Mouse (Mus musculus) ovary, postnatal 14 days (tissue): ENCODE measurements around the gene Tpd52l2.
"Not testable (repeated sequence)": the region's sequence is repeated elsewhere in the genome, so short reads cannot be mapped to it uniquely, and the experiment has no call there.

ENCODE experiments used
- DNase-seq: peaks from one replicate; pipeline ENCODE4 v3.0.0; 2022; ENCODE audit warnings: low spot score

Tpd52l2 gene

DNA sequence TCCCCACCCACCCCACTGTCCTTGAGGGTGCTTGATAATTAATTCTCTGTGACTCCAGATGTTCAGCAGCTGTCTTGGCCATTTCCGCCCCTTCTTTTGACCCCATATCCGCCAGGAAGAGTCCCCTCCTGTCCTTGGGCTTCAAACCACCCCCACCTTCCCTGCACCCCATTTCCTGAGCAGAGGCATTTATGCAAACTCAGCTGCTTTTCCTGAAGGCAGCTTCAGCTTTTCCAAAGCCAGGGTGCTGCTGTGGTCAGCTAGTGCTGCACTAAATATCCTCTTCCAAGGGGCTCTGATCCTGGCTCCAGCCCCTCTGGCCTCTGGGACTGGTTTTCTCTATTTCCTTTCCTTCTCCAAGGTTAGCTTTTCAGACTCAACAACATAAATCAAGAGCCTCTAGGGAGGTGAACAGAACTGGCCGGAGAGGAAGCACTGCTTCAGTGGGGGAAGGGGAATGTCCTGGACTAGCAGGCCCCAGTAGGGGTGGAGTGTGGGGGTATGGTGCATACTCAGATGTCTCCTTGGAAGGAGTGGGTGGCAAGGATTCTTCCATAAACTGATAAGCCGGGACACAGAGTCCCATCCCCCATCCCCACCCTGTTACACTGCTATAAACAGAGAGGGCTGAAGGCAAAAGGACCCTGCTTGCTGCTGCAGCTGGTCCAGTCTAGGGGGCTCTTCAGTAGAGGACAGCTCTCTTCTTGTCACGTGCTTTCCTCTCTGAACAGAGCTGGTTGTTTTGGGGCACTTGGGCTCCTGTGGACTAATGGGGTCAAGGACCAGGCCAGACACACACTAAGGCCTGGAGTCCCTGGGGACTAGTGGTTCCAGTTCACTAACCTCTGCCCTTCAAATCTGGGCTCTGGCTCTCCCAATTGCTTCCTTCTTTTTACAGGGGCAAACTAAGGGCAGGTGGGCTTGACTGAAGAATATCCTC lies 9.3 kb upstream of the Tpd52l2 start:
- no peak for DNase-seq

DNA sequence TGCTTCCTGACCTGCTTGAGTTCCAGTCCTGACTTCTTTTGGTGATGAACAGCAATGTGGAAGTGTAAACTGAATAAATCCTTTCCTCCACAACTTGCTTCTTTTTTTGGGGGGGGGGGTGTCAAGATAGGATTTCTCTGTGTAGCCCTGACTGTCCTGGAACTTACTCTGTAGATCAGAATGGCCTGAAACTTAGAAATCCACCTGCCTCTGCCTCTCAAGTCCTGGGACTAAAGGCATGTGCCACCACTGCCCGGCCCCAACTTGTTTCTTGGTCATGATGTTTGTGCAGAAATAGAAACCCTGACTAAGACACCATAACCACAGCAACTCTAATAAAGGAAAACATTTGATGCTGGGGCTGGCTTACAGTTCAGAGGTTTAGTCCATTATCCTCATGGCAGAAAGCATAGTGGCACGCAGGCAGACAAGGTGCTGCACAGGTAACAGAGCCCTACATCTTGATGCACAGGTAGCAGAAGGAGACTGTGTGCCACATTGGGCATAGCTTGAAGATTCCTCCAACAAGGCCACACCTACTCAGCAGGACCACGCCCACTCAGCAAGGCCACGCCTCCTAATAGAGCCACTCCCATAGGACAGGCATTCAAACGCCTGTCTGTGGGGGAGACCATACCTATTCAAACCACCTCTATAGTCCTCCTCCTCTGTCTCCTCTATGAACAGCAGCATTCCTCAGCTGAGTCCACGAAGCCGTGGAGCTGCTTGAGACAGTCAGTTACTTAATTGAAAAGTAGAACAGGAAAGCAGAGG lies 5.3 kb upstream of the Tpd52l2 start:
- no peak for DNase-seq

DNA sequence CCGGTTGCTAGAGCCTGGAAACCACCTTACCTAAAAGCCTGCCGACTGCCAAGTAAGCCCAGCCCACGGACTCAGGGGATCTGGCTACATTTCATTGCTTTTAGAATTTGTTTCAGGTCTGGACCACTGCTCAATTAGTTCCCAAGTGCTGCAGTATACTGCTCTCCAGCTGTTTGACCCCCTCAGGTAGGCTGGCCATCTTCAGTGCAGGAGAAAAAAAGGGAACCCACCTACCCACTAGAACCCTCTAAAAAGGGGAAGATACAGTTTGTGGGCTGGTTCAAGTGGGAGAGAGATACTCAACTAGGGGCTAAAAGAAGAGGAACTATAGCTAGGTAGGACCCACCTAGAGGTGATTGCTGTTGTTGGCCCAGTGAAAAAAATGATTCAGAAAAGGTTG lies 4.7 kb upstream of the Tpd52l2 start:
- no peak for DNase-seq

DNA sequence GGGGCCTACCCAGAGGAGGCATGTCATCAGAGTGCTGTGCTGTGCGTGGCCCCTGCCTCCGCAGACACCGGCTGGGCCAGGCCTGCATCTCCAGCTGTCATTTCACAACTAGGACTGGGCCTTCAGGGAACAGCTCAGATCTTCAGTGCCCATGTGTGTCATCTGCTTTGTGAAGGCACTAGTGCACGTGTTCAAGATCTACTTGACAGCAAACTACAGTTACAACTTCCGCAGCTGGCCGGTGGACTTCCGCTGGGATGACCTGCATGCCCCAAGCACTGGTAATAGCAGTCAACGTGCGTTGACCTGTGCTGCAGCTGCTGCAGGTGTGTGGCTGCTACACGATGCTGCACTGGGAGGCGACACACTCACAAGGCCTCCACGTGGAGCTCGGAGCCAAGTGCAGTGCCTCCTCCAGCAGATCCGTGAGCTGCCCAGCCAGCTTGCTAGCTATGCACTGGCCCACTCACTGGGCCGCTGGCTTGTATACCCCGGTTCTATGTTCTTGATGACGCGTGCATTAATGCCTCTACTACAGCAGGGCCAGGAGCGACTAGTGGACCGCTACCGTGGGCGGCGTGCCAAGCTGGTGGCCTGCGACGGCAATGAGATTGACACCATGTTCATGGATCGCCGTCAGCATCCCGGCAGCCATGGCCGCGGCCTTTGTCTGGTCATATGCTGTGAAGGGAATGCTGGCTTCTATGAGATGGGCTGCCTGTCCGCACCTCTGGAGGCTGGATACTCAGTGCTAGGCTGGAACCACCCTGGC lies 3.6 kb upstream of the Tpd52l2 start, which contains the start of gene Abhd16b:
Gene Abhd16b (plus strand): TSS at position 51 of the 772 bp plus-strand sequence.
- no peak for DNase-seq

DNA sequence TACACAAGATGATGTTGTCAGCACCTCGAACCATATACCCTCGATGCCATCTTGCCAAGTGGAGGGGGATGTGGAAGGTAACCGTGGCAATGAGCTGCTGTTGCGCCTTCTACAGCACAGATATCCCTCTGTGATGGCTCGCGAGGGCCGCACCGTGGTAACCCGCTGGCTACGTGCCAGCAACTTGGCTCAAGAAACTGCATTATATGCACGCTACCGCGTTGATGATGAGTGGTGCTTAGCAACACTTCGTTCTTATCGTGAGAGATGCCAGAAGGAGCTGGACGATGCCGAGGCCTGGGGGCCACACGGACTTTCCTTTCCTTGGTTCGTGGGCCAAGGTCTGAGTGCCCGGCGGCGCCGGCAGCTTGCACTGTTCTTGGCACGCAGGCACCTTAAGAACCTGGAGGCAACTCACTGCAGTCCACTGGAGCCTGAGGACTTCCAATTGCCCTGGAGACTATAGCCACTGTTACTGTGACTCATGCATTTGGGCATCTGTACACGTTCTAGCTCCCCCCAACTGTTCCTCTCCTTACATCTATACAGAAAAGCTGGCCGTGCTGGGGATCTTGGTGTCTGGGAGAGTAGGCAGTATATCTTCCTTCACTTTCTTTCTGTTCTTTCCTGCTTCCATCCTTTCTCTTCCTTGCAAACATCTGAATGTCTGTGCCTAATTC lies 2.5 kb upstream of the Tpd52l2 start:
- DNase-seq: no peak

DNA sequence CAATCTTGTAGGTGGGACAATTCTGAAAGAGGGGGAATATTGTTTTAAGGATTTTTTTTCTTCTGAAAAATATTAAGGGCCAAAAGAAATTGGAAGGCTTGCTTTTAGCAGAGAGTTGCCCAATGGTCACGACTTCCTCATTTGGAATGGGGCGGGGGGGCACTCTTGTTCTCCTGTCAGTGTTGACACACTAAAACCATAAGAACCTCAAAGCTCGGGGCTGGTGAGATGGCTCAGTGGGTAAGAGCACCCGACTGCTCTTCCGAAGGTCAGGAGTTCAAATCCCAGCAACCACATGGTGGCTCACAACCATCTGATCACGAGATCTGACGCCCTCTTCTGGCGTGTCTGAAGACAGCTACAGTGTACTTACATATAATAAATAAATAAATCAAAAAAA lies 1.1 kb upstream of the Tpd52l2 start:
- DNase-seq: not testable (repeated sequence)

DNA sequence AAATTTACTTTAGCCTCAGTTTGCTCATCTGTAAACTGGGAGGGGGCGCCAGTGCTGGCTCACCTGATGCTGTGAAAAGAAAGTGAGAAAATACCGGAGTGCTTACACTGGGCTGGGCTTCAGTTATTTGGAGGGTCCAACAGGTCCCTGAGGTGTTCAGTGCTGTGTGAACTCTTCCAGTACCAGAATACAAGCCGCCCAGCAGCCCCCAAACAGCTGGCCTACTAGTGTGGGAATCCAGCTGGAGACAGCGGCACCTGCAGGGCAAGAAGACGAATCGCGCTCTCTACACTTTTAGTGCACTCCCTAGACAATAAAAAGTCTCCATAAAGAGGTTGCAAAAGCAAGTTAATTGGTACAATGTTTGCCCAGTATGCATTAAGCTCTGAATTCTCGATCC lies 661 bp upstream of the Tpd52l2 start:
- peak; percentile 56 for DNase-seq

DNA sequence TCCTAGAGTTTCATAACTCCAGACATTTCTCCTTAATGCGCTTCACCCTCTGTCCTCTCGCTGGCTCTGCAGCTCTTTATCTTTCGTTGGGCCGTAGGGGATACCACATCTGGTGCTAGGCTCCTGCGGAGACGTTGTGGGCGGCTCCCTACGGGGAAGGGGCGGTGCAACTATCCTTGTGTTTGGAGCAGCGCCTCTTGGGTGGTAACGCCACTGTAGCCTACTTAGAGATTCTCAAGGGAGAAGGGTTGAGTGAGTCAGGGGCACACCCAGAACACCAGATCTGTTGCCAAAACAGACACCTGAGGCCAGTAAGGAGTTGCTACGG lies 570 bp downstream of the Tpd52l2 start:
- peak; percentile 31 for DNase-seq

DNA sequence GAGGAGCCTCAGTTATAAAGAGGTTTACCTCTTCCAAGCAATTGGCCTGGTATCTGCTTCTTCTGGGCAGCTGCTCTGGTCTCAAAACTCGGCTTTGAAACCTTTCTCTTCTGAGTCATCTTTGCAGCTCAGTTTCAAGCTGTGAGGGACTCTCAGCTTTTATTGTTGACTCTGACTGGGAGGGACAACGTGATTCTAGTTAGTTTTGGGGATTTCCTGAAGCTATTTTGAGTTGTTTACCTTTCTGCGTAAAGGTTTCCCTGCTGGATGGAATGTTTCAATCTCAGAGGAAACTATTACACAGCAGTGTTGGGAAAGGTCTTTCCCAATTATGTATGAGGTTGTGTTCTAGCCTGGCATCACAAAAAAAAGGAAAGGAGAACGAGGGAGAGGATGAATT lies 1.7 kb downstream of the Tpd52l2 start:
- no peak for DNase-seq

DNA sequence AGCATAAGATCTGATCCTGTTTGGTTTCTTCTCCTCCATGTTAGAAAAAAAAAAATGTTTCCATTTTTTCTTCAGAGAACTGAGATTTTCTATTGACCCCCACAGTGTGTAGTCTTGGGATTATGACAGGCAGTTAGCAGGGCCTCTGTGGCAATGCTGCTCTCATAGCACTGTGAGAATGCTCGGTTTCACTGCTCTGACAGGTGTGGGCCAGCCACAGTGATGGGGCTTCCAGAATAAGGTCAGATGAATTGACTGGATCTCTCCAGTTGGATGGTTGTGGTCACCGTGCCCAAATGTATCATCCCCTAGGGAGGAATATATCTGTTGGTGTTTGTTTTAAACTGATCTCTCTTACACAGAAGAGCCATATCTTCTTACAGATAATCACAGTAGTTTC lies 12.2 kb downstream of the Tpd52l2 start:
- no peak for DNase-seq

DNA sequence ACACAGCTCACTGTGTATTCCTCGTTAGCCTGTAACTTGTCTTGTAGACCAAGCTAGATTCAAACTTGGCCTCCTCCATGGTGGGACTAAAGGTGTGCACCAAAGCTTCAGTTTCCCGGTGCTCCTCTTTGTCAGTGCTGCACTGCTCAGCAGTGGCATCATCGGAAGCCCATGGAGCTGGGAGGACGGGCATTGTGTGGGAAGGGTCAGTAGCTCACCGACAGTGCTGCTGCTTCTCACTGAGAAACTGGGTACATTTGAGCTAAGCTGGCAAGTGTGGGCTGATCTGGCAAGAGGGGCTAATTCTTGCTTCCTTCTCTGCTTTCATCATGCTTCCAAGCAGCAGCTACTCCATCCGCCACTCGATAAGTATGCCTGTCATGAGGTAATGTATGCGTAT lies 14.3 kb downstream of the Tpd52l2 start:
- DNase-seq: no peak

DNA sequence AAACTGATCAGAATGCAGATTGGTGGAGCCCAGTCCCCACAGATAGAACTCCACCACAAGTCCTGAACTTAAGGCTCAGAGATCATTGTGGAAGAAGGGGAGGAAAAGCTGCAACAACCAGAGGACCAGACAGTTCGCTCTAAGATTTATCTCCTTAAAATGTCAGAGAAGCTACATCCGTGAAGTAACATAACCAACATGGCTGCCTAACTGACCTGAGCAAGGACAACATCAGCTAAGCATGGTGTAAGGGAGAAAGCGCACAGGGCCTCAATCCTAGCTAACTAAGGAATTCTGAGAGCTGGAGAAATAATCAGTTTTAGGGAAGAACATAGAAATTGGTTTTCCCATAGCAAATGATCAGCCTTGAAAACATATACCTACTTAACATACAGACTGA lies 22.3 kb downstream of the Tpd52l2 start:
- DNase-seq: no peak

DNA sequence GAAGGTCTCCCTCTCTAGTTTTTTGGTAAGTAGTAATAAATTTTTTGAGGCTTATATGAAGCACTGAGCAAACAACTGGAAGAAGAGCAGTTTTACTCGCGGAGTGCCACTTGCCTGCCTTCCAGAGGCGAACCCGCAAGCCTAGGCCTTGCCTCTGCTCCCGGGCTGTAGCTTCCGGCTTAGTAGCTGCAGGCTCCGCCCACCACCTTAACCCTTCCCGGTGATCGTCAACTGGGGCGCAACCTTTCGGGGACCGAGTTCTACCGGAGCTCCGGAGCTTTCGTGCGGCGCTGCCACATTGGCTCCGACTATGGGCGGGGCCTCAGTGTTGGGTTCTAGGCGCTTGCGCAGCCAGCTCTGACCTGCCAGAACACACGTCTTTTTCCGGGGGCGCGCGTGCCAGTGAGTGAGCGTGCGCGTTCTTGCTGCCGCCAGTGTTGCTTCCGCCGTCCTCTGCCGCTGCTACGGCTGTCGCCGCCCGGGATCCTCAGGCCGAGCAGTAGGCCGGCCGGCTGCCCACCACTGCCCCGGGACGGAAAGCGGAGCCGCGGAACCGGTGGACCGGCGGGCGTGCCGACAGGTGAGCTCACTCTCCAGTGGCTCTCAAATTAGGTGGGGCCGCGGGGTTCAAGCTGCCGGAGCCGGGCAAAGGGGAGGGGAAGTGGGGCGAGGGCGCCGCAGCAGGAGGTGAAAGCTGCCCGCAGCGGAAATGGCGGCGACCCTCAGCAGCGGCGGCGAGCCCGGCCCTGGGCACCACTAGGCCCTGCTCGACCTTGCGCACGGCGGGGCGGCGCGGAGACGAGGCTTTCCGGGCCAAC lies 23.4 kb downstream of the Tpd52l2 start, which contains the start of gene Dnajc5:
Gene Dnajc5 (plus strand): TSS at position 368 of the 818 bp plus-strand sequence.
- DNase-seq: peak; percentile 90

DNA sequence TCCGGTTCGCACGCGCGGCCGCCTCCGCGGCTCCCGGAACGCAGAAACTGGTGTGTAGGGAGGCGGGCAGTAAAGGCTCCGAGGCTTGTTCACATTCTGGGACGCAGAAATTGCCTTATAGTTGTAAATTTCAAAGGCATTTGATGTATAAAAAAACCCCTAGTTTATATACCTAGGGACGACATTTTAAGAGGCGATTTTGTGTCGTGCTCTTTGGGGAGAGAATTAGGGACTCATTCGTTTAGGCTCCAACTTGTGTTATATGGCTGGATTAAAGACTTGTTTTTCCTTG lies 23.9 kb downstream of the Tpd52l2 start:
- DNase-seq: no peak

DNA sequence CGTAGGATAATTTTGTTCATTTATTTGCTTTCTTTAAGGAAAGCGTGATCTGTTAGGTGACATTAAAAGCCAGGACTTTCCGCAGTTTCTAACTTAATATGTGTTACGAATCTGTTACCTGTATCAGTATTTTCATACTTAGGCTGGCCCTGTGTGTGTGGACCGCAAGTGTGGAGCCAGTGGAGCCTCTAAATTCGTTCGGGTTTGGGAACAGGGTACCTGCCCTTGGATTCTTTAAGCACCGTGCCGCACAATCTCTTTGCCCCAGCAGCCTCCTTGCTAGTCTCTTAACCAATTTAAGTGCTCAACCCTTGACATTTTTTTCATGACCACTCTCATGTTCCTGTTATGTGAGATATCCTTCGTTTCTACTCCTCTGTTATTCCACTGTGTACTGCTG lies 24.5 kb downstream of the Tpd52l2 start:
- DNase-seq: no peak

DNA sequence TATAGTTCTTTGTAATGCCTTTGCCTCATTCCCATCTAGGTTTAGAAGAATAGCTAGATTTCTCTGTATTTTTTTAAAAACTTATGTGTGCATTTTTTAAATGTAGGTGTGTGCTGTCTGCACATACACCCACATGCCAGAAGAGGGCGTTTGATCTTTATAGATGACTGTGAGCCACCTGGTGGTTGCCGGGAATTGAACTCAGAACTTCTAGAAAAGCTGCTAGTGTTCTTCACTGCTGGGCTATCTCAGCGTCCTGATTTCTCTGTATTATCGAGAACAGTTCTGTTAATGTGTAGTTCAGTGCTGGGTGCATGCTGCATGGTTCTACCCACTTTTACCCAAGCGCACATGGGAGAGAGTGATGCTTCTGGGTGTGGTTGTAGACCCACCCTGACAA lies 25.9 kb downstream of the Tpd52l2 start:
- no peak for DNase-seq

DNA sequence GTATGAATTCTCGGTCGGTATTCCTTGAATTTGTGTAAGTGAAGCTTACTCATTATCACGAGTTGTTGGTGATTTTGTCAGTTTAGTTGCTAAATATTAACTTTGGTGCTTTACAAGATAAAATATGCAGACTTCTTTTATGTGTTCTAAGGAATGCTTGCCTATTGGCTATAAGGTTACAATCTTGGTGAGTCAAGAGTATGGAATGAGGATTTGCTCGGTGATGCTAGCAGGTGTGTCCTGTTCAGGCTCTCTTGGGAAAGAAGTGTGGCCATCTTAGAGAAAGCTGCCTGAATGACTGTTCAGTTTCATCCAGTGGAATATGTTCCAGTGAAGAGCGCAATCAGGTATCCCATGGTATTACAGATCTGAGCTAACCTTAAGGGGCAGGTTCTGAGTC lies 28.6 kb downstream of the Tpd52l2 start:
- no peak for DNase-seq

DNA sequence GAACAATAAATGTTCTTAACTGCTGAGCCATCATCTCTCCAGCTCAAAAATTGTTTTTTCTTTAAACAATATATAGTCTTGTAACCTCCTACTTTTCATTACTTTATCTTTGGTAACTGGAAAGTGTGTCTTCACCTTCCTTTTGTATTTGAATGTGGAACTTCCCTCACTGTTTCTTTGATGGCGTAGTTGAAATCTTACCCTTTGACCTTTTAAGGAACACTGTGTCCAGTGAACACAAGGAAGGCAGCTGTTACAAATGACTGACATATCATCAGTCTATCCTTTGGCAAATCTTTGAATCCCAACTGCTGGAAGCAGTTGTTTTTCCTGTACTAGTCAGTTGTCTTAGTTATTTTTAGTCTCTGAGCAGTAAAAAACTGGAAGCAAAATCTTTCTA lies 32.1 kb downstream of the Tpd52l2 start:
- no peak for DNase-seq

DNA sequence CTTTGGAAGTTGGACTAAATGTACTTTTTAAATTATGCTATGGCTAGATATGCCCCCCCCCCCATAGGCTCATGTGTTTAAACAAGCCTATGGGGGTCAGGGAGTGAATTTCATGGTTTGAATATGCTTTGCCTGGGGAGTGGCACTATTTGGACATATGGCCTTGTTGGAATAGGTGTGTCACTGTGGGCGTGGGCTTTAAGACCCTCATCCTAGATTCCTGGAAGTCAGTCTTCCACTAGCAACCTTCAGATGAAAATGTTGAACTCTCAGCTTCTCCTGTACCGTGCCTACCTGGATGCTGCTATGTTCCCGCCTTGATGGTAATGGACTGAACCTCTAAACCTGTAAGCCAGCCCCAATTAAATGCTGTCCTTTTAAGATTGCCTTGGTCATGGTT lies 35.6 kb downstream of the Tpd52l2 start:
- DNase-seq: no peak

DNA sequence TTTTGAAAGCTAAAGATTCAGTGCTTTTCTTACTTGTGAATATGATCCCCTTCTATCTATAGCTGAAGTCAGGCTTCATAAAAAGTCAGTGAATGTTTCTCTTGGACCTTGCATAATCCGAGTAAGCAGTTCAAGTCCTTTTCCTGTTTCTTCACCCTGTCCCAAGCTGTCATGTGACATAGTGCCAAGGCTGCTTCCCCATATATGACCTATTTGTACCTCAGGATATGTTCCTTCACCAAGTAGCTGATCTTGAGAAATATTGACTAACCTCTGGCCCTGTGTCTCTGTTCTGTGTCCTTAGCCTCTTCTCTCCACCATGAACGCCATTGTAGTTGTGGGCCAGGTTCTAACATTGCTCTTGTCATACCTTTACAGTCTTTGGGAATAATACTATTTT lies 39.5 kb downstream of the Tpd52l2 start:
- DNase-seq: no peak

DNA sequence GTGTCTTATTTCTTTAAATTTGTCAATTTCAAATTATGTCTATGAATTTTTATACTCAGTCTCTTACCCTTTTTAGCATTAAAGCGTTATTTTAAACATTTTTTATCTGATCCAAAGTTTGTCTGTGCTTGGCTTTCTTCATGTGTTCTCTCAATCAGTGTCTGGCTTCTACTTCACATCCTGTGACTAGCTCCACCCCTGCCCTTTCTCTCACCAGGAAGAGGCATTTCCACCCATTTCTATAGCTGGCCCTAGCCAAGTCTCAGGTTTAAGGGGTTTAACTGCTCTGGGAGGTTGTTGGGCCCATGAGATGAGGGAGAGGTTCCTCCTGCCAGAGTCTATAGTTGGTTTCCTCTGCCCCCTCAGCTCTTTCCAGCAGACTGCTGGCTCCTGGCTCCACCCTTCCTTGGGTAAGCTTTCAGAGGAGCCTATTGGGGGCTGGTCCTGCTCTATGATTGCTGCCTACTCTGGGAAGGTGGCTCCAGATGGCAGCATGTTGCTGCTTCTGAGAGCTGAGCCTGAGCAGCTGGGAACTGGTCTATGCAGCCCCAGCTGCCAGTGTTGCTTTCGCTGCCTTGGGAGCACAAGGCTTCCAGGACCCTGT lies 40.6 kb downstream of the Tpd52l2 start:
- DNase-seq: no peak
